Mouse (Mus musculus) heart, adult 9 months (tissue): Measurements from ENCODE around the gene Snx18.
A peak's percentile ranks its signal among the peaks of the same experiment; 100 is the strongest.

Experiments
- DNase-seq, 2 experiments: peaks; one replicate each; pipeline ENCODE4 v3.0.0; 2022; ENCODE audit warnings: low spot score in 2 of 2

Gene Snx18

GRCm38 (mm10) chr13:113615971-113616671 lies 2.2 kb downstream of the Snx18 start:
- DNase-seq: no peak

- peak; percentile 64 to 67 for DNase-seq
These were observed 2.8 kb downstream of the Snx18 start for GRCm38 (mm10) chr13:113615546-113615941.

DNA sequence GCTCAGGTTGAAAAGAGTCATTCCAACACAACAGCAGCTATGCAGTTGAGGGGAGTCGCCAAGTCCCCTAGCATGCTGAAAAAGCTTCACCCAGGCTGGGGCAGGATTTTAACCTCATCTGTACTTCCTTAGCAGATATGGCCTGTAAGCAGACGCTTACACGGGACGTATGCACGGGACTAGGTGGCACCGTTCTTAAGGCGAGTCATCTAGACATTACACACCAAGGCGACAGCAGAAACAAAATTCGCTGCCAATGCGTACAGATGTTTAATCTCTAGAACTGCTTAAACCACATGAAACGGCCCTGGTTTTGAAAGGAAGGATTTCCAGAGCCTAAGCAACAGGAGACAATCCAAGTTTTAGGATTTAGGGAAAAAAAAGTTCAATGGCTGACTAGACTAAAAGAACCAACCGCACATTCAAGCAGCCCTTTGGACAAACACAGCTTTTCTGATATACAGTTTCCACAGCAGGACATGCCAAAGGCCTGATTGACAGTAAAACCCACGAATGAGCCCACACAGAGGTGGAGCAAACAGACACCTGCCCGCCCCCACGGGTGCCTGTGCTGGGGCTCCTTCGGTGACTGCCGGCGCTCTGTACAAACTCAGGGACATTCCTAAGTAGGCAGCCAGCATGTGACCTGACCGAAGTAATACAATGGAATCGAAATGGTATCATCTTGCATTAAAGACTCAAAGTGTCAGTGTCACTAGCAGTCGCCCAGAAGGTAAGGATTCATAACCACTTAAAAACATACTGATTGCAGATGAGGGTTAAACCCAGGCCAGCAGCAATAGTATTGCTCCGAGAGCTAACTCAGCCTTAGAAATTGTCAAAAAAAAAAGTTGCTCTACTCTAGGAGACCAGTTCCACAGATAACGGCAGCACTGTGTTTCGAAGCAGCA lies 3.5 kb downstream of the Snx18 start:
- peak; percentile 83 to 89 for DNase-seq

DNA sequence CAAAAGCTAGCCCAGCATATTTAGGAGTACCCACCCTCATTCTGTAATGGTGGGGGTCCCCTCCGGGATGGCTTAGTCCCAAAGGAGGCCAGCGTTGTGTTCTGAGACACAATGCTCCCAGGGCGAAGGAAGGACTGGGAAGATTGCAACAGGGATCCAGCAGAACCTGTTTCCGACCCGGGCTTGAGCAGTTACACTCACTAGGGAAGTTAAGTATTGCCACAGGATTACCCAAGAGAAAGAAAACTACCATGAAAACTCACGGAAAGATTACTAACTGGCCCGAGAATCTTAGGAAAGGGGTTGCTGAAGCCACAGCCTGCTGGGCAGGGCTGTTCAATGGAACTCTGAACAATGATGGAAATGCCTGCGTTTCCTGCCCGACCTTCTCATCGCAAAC lies 4.5 kb downstream of the Snx18 start:
- DNase-seq: no peak

DNA sequence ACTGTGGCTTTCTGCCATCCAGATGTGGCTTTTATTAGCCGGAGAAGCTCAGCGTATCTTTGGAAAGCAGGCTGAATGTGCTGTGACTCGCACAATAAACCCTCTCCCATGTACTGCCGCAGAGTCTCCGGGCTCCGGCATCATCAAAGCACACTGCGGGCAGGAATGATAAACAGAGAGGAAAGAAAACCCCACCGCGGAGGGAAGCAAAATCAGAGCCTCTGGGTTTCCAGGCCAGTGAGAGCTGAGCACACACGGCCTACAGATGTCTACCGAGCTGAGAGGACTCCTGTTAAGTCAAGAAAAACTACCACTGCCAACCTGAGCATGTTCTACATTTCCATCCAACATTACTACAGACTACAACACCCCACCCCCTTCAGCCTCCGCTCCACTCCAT lies 5.0 kb downstream of the Snx18 start:
- DNase-seq: no peak

DNA sequence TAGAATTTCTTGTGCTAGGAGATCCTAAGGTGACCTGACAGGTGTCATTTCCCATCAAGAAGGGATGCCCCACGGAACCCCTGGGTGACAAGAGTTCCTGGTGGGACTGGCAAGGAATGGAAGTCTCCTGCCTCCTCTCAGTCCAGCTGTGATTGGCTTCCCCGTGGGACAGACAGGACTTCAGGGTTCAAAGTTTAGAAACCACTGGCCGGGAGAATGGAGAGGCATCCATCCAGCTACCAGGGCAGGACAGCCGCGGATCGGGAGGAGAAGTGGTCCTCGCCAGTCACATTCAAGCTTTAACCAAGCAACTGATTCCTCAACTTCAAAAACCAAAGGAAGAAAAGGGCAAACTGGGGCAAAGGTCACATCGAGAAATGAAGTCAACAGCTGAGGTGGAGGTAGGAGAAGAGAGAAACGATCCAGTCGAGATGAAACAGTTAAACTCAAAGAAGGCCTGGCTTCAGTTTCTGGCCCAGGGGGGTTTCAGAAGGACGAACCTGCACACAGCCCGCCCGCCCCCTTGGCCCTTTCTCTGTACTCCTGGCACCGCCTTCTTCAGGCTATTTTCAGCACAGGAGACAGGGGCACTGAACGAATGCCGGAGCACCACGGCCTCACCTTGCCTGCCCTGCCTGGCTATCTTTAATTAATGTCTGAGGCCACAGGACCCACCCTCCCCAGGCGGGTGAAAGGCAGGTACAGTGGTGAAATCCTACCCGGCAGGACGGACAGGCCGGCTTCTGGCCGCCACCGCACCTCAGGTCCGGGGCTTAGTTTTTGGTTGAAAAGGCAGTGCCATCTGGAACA lies 6.0 kb downstream of the Snx18 start:
- peak; percentile 53 to 69 for DNase-seq

- no peak for DNase-seq
These were observed 7.4 kb downstream of the Snx18 start for GRCm38 (mm10) chr13:113610732-113611500.

GRCm38 (mm10) chr13:113609429-113609828 lies 8.9 kb downstream of the Snx18 start:
- DNase-seq: no peak

DNA sequence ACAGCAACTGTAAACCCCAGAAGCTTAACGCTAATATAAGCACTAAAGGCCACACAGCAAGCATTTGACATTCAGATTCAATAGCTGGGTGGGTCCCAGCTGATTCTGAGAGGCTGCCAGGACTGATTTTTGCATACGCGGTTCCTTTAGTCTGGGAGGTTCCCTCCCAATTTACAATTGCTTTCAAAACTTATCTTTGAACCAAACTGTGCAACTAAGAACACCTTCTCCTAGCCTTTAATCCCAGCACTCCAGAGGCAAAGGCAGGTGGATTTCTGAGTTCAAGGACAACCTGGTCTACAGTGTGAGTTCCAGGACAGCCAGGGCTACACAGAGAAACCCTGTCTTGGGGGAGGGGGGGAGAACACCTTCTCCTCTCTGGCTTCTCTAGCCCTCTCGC lies 10.5 kb downstream of the Snx18 start:
- DNase-seq: no peak

DNA sequence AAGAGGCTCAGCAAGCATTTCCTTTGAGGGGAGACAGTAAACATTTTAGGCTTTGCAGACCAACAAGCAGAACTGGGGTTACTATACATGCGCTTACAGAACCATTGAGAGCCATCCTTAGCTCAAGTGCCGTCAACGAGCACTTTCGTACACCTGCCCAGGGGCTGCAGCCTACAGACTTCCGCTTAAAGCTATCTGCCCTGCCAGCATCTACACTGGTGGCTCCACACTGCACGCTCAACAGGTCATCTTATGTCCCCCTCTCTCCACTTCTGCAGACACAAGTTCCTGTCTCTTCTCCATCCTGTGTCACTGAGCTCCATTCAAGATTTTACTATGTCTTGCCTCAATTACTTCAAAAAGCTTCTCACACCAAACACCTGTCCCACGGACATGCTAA lies 11.0 kb downstream of the Snx18 start:
- no peak for DNase-seq

DNA sequence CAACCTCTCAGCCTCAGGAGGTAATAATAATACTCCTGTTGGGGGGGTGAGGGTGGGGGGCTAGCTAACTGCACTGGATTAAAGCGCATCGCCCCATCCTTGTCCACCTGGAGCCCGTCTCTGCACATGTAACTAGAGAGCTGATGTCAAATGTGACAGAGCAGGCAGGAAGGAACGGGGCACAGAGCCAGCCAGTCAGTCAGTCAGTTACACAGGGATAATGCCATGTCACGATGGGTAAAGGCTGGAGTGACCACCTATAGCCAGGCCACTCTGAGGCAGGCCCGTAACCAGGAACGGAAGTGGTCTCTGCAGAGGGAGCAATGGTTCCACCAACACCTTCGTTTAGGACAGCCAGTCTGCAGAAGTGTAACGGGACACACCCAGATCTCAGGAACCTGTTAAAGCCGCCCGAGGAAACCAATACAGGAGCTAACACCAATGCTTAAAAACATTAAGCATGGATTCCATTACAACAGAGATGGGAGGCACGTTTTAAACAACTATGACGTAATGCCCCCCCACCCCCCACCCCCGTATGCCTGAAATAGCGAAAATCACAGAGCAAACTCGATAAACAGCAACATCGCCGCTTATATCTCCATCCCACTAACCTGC lies 11.5 kb downstream of the Snx18 start:
- no peak for DNase-seq

DNA sequence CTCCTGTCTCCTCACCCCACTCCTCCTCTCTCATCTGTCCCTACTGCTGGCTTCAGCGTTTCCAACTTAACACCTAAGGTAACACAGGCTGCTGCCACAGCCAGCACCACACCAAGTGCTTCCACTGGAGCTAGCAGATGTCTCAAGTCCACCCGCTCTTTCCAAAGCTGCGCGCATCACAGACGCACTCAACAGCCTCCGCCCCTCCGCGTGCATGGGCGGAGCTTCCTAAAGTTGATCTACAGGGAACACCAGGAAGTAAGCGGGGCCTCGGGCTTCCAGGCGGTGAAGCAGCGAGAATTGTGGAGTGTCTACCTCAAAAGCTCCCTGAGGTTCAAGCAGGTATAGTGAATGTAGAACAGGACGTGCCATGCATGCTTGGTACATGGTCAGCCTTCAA lies 12.2 kb downstream of the Snx18 start:
- no peak for DNase-seq

DNA sequence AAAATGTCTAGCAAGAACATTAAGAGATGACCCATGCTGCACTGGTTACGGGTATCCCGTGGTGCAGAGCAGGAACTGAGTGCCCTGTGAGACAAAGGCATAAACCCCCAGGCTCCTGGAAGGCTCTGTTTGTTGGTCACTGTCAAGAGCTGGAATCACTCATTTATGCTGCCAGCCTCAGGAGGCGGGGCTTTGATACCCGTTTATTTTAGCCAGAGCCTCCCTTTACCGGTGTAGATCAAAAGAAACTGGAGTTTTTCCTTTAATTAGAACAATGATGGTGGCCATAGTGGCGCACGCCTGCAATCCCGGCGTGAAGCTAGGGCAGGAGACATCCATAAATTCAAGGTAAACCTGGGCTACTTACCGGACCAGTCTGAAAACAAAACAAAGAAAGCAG lies 12.7 kb downstream of the Snx18 start:
- DNase-seq: no peak

- no peak for DNase-seq
These were observed 14.0 kb downstream of the Snx18 start for GRCm38 (mm10) chr13:113604321-113604720.

DNA sequence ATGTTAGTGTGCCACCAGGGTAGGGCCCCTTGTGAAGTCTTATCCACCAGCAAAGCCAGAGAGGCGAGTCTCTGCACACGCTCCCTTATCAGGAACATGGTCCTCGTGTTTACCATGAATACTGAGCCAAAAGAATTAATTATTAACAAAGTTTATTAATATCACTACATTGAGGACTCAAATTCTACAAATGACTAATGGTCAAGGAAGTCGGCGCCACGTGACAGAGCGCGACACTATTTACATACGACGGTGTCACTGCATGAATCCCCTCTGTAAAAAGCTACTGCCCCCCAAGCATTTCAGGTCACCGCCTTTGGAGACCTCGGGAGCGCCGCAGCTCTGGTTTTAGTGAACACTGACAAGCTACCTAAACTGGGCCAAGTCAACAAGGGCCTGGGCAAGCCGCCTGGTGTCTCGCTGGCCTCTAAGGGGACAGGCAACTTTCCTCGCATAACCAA lies 15.5 kb downstream of the Snx18 start:
- DNase-seq: peak in 1 of 2 experiments; percentile 66

DNA sequence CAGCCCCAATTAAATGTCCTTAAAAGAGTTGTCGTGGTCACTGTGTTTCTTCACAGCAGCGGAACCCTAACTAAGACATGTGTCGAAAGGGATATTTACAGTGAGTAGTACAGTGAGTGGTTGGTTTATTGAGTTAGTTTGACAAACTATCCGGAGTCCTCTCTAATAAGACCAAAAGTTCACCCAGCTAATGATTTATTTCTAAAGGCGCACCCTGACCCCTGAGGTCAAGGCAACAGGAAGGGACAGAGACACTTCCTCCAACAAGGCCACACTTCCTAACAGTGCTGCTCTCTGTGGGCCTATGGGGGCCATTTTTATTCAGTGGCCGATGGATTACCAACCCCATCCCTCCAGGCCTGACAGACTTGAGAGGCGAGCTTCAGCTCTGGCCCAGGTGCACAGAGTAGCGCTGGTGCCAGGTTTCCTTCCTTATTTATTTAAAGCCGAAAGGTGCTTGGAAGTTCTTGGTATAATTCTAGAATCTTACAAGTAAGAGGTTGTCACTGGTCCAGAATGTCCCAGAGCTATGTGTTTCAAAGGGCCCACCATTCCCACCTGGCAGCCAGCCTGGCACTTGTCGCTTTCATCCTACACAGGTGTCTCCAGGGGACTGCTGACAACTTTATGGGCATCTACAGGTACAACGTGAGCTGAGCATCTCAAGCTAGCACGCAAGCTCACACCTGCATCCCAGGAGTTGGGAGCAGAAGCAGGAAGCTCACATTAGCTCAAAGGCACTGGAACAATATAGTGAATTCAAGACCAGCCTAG lies 16.3 kb downstream of the Snx18 start:
- DNase-seq: no peak

GRCm38 (mm10) chr13:113600531-113601463 lies 17.6 kb downstream of the Snx18 start:
- no peak for DNase-seq

- DNase-seq: no peak
These were observed 18.4 kb downstream of the Snx18 start for GRCm38 (mm10) chr13:113599701-113600530.
